Mouse (Mus musculus) right cerebral cortex, postnatal 14 days (tissue): Measurements from ENCODE around the gene Cfap43.
"Not testable (repeated sequence)": the region's sequence is repeated elsewhere in the genome, so short reads cannot be mapped to it uniquely, and the experiment has no call there.

Experiments used
- DNase-seq: peaks from one replicate; pipeline ENCODE4 v3.0.0; 2022

Cfap43 gene

GRCm38 (mm10) chr19:47884296-47885085, 34.6 kb downstream of the Cfap43 start:
- no peak for DNase-seq

- no peak for DNase-seq
These were observed 36.2 kb downstream of the Cfap43 start for GRCm38 (mm10) chr19:47882882-47883254.

DNA sequence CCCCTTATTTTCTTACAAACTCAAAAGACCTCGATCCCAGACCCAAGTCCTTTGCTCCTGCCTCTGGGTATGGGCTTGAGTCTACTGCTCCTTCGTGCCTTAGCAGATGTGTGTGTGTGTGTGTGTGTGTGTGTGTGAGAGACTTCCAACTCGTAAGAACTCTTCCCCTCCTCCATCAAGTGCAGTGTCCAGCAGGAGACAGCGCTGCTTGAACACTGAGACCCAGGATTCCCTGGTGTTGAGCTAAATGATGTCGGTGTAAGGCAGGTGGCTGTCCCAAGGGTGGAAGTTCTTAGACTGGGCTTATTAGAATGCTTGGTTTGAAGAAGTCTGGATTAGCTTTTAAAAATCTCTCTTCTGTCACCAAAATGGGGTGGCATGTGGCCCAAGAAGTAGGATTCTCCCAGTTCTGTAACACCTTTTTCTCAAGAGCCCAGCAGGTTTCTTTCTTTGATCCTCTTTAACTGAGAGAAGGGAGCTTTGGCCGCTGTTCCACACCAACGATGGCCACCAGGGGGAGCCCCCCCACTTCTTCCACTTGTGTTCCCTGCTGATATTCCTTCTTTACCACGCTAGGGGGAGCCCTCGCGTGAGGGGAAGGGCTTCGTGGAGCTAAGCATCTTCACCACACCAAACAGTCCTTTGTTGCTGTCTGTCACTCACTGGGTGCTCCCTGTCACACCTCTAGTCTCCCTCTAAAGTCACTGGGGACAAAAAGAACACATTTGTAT, 36.8 kb downstream of the Cfap43 start:
- peak; percentile 83 for DNase-seq

- no peak for DNase-seq
These were observed 37.5 kb downstream of the Cfap43 start for GRCm38 (mm10) chr19:47881538-47881937.

- no peak for DNase-seq
These were observed 42.8 kb downstream of the Cfap43 start for GRCm38 (mm10) chr19:47876252-47876651.

DNA sequence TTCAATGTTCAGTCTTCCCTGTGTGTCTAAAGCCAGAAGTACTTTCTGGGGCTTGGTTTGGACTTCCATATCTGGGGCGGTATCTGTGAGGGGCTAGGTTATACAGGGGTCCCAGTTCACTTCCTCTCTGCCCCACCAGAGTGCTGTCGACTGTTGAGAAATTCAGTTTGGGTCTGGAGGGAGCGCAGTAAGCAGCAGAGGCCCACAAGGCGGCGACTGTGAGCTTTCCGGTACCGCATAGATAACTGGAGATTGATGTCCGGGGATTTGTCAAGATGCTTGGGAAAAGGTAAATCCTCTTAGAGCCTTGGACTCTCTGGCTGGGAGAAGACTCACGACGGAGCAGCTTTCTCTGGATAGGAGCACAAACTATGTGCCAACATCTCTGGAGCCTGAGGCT, 47.6 kb downstream of the Cfap43 start:
- DNase-seq, result peak; percentile 43

DNA sequence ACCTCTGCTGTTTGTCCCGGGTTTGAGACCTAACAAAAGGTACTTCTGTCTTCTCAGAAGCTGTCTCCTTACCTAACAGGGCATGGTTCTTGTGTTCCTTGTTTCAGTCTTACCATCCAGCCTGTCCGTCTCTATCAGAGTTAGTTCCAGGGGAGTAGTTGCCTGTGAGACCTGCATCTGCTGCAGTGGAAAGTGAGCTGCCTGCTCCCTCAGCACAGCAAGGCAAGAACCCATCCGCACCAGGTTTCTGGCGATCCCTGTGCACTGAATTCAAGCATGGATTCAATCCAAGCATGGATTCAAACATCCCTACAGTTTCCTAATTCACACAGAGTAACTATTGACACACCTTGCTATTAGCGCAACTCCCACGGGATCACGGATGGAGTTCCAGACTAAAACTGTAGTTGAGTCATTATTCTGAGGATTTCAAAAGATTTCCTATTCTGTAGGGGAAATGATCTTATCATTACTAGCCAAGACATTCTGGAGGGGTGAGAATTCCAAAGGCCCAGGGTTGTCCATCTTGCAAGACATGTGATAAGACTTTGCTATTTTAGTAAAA, 48.9 kb downstream of the Cfap43 start:
- no peak for DNase-seq

DNA sequence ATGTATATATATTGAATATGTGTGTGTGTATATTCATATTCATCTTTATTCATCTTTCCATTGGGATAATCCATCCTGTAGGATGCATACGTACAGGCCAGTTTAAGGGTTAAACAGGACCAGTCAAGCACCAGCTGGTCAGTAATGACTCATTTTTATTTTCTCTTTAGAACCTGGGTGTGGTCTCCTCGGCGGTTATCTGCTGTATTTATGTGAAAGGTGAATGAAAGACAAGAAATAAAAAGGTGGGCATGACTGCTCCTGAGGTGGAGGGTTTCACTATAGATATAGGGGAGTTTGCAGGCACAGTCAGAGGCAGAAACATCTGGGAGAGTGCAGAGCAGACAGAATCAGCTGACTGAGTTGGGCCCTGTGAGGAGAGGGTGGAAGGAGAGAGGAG, 49.6 kb downstream of the Cfap43 start:
- no peak for DNase-seq

- no peak for DNase-seq
These were observed 50.1 kb downstream of the Cfap43 start for GRCm38 (mm10) chr19:47868951-47869350.

DNA sequence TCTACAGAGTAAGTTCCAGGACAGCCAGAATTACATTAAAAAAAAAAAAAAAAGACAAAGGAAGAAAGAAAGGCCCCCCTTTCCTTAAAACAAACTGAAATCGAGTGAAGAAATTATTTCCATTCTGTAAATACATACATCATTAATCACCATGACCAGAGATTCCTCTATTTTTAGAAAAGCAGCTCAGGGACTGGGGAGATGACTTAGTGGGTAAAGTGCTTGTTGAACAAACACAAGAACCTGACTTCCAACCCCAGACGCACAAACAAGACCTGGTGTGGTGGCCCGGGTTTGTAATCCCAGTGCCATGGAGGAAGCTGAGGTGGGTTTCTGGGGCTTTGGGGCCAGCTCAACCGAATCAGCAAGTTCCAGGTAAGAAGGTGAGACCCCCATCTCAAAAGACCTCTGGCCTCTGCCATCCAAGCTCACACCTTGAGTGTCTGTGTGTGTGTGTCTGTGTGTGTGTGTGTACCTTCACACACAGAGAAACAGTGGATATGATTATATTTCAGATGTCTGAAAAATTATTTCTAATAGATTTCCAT, 51.4 kb downstream of the Cfap43 start:
- no peak for DNase-seq

GRCm38 (mm10) chr19:47865353-47865947, 53.6 kb downstream of the Cfap43 start, which contains the start of gene Gsto2:
Gene Gsto2, plus strand, starts transcription at chr19:47865534.
- DNase-seq, result peak; percentile 94

- no peak for DNase-seq
These were observed 54.4 kb downstream of the Cfap43 start for GRCm38 (mm10) chr19:47864721-47865120.

- DNase-seq, result no peak
These were observed 55.0 kb downstream of the Cfap43 start for GRCm38 (mm10) chr19:47864051-47864450.

GRCm38 (mm10) chr19:47862581-47862980, 56.5 kb downstream of the Cfap43 start:
- DNase-seq, result no peak

GRCm38 (mm10) chr19:47859180-47859579, 59.9 kb downstream of the Cfap43 start:
- no peak for DNase-seq

DNA sequence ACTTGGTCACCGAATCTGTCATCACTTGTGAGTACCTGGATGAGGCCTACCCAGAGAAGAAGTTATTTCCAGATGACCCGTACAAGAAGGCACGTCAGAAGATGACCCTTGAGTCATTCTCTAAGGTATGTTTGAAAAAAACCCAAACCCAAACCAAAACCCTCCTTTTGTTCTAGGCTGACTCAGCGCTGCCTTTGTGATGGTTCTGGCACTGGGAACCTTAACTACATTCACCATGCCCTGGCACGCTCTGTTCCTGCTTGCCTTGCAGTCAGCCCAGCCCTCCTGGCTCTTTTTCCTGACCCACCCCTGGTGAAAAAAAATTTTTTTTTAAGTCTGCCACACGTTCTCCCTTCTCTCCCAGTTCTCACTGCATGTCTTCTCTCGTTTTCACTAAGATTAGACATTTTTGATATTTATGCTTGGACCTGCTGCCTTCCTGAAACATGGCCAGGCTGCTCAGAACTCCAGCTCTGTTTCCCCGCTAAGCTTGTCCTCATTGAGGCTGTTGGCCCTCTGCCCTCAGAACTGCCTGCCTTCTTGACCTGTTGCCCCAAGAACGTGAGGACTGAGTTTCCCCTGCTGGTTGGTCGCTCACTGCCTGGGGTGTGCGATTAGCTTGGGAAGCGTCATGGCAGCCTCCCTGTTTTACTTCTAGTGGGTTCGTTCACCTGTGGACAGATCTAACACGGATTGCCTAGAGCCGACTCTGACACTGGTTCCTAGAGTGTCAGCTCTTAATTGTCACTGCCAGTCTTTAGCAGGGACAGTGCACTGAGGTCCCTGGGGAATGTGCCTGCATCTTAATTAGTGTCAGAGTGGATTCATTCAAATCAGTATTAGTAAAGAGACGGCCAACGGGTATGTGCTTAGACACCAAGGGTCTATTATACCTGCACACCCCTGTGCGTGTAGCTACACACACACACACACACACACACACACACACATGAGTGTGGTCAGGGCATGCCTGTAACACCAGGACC, 60.8 kb downstream of the Cfap43 start:
- DNase-seq, result no peak

- DNase-seq, result peak; percentile 87
These were observed 64.0 kb downstream of the Cfap43 start, which contains the start of gene Gsto1 for GRCm38 (mm10) chr19:47854796-47855783. Gene Gsto1, plus strand, starts transcription at chr19:47854970.

GRCm38 (mm10) chr19:47853951-47854795, 64.9 kb downstream of the Cfap43 start:
- DNase-seq, result no peak

DNA sequence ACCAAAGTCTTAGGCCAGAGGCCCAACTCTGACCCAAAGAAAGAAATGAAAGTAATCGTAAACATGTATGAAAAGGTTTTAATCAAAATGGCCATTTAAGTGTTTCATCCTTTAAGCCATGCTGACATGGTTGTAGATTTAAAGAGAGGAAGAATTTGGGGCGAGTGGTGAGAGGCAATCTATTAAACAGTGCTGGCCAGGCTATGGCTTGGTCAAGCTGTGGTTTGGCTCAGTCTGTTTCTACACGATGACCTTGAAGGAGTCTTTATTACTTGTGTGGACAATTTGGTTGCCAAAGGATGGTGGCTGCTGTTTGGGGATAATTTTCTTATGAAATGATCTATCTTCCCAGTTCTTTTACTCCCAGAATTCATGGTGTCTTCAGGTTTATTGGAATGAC, 66.0 kb downstream of the Cfap43 start:
- DNase-seq, result no peak

GRCm38 (mm10) chr19:47852131-47852530, 67.0 kb downstream of the Cfap43 start:
- not testable (repeated sequence) for DNase-seq
